Mouse (Mus musculus) CD4-positive, CD25-positive, alpha-beta regulatory T cell, adult 2 months (primary cell): ENCODE measurements at regions not wholly inside any gene's neighbourhood (a gene's known extent, or its start where the extent isn't known, plus 50 kb on each side); places are given as distances from the start of the nearest gene placed in this dataset.
A peak's percentile ranks its signal among the peaks of the same experiment; 100 is the strongest.

ENCODE experiments used
- DNase-seq: peaks from one replicate; pipeline ENCODE4 v3.0.0-alpha.2; 2012; ENCODE audit warnings: low read depth, low spot score

DNA sequence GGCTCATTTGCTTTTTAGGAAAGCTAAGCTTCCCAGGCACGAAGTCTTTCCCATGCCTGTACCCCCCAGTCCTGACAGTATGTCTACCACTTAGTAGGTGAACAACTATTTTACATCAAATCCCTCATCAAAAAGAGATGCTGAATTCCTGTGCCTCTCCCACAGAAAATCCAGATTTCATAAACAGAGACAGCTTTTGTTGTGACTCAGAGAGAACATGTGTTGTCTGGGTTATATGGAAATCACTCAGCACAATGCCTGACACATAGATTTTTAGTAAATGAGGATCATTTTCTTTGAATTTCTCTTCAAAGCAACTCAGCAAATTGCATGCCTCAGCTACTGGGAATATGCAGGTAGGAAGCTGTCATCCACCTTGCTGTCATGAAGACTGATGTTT is 193.5 kb downstream of the Usp46 start:
- DNase-seq, result no peak

DNA sequence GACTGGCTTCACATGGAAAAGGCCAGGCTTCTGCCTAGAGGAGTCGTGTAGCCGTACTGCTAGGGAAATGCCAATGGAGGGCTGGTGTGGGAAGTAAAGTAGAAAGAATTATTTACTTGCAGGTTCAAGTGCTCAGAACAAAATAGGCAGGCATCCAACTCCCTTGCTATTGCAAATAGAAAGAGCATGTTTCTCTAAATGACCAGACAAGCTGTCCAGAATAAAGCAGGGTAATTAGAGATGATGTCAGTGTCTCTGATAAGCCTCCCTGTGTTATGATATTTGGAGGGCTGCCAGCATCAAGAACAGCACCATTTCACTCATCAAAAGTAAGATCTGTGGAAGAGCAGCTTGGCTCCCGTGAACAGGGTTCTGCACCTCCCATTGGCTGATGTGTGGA is 192.4 kb downstream of the Usp46 start:
- no peak for DNase-seq

DNA sequence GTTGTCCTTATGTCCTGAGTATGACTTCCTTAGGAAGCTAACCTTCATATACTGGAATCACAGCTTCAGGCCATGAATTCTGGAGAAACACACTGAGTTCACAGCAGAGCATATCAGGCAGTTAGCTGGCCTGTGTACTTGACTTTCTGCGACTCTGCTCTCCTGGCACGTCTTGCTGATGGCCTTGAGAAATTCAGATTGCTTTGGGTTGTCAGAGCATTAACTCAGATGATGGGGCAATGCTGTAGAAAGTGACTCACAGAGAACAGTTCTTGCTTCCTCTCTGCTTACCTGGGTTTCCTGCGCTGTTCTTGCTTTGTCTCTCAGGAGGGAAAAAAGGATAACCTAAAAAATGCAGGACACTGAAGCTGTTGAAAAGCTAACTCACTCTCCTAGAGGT is 187.3 kb downstream of the Usp46 start:
- no peak for DNase-seq

DNA sequence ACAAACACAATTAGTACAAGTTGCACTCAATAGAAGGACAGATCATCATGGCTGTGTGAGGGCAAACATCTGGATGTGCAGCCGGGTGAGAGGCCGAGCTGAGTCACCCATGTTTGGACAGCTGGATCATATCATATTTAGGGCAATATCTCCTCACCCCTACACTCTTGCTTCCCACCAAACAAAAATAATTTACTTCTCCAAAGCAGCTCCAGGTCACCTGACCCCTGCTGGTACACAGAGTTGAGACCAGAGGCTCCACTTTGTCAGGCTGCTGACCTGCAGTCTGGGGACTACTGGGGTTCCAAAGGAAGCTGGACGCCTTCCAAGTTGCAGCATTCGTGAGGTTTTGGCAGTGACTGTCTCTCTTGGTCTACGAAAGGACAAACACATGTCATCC is 186.3 kb downstream of the Usp46 start:
- no peak for DNase-seq

DNA sequence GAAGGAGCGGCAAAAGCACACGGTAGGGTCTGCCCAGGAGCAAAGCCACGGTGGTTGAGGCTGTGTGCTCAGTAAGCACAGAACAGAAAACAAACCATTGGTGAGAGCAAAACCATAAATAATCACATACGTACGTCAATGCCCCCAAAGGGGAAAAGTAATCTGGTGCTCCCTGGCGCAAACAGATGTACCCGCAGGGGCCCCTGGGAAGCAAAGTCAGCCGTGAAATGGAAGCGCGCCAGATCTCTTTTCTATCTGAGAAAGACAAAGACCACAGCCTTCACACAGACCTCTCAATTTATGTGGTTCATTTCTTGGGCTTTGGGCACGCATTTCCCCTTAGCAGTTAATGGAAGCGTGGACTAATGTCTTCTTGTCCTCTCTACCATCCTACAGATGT is 183.2 kb downstream of the Usp46 start:
- no peak for DNase-seq

DNA sequence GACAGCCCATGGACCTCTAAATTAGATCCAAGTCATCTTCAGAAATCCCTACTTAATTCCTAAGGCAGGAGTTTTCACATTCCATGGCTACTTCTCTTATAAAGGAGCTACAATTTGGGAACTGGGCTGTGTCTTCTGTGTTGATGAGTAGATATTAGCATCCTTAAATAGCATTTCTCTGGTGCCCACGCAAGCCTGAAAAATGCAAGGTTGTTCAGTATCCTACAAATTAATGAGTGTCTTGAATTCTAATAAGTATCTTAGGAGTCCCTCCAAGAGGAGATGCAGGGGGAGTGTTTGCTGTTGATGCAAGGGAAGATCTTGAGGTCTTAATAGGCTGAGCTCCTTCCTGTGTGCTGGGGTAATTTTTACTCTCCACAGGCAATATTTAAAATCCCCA is 182.5 kb downstream of the Usp46 start:
- DNase-seq, result no peak

DNA sequence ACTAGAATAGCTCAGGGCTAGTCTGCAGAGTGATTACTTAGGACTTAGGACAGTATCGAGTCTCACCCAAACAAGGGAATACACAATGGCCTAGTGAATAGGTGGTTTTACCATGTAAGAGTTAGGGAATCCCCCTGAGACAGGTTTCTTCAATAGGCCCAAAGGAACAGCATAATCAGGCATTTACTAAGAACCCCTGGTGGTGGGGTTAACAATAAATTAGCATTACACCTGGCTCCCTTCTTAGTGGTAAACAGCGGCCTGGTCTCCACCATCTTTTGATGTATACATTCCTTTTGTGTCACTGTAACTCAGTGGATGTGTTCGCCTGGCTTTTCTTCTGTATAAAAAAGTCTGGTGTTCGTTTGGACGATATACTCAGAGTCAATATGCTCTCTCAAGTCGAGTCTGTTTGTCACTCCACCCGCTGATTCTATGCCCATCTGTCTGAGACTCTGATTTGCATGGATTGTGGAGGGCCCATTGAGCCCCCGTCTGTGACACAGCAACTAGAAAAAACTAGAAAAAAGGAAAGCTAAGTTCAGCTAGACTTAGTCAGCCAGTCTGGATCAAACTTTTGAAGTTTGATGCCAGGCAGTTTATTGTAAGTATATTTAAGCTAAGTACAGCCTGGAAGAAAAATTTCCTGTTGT is 180.8 kb downstream of the Usp46 start:
- no peak for DNase-seq

DNA sequence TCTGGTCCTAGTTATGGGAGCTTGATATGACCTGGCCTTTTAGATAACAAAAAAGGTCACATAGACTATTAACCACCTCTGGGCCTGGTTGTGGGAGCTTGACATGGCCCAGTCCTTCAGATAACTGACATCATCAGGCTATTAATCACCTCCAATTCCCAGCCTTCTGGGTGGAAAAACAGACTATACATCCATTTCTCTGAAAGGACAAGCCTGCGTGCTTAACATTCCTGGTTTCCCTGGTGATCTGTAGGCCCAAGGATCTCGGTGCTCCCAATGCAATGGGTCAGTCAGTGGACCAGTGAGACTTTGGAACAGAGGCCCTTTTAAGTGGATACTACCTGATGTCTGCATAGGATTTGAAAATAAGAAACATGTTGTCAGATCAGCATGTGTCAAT is 179.8 kb downstream of the Usp46 start:
- DNase-seq, result no peak

DNA sequence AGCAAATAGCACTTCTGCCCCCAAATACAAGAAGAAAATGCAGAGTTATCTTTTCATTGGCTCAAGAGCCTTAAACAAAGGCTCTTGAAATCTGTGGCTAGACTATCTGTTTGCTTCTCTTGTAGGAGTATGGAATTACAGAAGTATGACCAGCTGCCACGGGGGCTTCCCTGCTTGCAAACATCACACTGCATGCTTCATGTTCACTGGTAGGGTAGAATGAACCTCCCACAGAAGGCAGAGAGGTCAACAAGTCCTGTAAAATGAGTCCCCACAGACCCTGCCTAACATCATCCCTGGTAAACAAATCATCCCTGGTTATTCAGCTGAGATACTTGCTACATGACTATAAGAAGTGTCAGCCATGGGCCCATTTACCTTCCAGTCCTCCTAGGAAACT is 178.9 kb downstream of the Usp46 start:
- no peak for DNase-seq

DNA sequence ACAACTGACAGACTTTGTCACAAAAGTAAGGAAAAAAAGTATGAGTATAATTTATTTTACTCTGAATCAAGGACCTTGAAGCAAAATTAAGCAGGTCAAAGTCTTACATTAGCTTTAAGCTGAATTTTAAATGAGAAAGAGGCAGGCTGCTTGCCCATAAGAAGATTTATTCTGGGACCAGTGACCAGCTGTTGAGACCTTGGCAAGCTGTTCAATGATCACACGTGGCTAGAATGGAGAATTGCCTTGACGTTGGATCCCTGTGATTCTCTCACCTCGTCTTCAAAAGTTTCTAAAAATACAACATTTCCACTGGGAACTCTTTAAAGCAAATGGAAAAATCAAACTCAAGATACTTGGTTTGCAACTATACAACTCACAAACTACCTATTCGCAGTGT is 177.3 kb downstream of the Usp46 start:
- no peak for DNase-seq

DNA sequence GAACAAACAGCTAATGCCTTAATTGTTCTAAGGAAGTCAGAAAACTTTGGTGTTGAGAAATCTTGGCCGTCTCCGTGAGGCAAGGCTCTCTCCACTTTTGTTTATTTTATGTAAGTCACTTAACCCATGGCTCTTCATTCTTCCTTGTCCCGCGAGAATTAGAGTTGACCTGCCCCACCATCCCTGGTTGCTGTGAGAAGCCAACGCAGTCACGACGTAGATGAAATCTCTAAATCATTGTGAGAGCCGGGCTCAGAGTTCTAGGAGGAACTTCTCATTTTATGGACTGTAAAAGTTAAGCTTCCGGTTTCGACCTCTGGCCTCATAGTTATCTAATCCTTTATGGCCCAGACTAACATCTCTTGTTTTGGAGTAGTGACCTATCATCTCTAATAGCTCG is 176.6 kb downstream of the Usp46 start:
- no peak for DNase-seq

DNA sequence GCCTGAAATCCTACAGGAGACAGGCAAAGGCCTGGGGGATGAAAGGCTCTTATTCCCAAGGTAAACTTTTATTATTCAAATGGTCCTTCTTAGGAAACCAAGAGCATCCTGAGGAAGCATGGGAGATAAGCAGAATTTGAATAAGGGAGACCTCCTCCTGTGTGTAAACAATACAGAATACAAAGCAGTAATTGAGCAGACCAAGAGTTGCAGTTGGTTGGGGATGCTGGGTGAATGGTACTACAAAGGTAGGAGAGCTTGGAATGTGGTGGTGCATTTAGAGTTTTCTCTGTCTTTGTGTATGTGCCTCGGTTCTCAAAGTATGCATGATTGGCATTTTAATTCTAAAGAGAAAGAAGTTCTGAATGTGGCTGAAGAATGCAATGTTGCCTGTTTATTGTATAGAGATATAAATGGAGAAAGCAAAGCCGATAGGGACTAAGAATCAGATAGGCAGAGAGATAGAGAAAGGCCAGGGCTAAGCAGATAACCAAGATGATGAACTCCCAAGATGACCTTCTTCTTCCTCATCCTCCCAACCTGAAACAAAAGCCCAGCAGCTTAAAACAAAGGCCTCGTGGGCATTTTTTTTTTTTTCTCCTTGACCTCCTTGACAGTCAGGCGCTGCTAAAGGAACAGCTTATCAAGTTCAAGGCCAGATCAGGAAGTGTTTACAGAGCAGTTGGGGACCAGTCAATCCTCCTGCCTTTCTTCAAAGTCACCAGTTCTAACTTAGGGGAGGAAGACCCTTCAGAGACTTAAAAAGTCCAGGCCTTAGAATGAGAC is 175.6 kb downstream of the Usp46 start:
- DNase-seq, result no peak

DNA sequence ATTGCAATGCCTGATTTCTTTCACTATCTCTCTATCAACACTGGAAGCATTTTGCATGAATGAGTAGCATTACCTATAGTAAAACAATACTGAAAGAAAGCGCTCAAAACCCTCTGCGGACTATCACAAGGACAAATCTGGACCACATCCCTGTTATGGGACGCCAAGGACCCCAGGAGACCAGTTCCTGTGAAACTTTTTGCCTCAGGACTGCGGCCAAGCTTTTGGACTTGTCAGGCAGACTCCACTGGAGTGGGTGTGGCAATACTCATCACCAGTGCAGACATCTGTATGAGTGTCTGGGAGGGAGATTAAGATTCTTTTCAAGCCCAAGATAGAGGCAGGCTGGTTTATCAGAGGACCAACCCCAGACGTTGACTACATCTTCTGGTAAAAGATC is 173.0 kb downstream of the Usp46 start:
- DNase-seq, result no peak

DNA sequence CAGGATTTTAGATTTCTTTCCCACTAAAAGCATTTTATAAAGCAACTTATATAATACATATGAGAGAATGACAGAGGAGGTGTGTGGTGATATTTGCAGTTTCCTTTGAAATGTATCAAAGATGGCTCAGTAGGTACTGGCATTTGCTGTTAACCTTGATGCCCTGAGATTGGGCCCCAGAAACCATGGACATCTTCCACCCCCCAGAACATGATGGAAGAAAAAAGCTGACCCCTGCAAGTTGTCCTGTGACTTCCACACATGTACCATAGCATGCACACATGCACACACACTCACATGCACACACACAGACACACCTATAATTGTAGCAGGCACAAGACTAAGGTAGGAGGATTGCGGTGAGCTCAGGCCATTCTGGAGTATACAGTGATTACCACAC is 171.4 kb downstream of the Usp46 start:
- DNase-seq, result no peak

DNA sequence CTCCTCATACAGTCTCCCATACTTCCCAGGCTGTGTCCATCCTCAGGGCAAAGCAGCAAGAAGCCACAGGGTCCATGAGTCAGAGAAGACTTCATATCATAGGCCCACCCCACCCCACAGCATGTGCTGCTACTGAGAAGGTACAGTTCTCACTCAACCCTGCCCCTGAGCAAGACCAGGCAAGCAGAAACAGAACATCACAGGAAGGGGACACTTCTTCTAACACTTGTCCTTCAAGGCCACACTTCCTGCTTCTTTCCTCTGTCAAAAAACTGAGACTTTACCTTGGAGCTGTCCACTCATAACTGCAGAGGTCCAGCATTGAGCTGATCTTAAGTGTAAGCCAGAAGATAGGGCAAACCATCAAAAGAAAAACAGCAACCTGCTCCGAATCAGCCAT is 166.6 kb downstream of the Usp46 start:
- no peak for DNase-seq

DNA sequence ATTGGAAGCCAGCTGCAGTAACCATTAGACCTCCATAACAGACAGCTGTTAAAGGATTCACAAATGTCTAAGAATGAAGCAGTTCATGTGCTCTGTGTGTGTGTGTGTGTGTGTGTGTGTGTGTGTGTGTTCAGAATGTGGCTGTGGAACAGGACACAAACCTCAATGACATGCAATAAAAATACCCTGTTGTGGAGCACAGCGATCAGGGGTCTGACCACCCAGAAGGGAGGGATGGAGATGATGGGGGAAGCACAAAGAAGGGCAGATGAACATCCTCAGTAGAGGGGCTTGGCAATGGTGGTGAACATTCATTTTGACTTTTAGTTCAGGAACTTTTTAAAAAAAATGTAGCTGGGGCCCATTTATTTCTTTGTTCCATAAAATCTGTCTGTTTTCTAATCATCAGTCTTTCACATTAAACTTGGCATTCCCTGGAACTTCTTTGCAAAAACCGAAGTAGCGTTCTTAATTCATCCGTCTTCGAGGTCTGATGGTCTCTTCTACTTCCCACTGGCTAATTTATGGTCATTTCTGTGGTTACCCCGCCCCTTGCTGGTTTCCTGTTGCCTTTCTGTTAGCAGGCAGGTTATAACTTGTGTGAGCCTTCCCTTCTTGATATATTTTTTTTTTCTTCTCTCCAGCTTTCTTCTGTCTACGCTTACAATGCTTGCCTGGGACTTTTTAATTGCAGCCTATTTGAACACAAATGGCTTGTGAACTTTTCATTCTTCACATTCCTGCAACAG is 165.6 kb downstream of the Usp46 start:
- DNase-seq, result no peak

DNA sequence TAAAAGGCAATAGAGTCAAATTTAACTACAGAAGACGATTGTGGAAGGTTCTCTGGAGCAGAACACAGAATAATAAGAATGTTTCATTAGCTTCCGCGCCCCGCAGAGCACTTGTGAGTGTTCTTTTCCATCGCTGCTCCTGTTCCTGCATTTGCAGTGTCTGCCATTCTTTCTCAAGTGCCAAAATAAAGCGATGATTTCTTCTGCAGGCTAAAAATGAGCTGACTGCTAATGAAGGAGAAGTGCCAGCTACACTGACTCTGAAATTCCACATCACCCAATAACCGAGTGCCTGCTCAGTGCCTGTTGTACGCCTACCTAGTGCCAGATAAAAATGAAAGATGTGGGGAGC is 165.0 kb downstream of the Usp46 start:
- DNase-seq, result no peak

DNA sequence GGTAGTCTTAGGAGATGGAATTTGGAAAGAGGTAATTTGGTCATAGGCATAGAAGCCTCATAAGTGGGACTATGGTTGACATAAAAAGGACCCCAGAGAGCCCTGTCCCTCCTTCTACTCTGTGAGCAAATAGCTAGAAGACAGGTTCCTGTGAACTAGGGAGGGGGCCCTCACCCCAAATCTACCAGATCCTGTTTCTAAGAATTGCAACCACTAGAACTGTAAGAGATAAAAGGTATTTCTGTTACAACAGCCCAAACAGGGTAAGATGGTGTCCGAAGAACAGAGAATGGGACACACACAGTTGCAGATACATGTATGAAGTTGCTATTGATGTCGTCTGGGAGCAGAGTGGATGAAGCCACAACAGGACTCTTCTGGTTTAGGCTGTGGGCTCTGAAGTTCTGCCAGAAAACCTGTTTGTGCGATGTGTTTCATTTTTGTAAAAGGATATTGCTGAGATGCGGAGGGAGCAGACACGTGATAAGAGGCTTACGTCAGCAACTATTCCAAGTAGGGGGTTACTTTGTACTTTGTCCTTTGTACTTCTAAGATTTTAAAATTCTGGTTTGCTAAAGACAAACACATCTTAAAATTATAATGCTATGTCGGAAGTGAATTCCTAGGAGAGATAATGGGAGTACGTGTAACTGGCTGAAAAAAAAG is 164.0 kb downstream of the Usp46 start:
- peak; percentile 37 for DNase-seq

DNA sequence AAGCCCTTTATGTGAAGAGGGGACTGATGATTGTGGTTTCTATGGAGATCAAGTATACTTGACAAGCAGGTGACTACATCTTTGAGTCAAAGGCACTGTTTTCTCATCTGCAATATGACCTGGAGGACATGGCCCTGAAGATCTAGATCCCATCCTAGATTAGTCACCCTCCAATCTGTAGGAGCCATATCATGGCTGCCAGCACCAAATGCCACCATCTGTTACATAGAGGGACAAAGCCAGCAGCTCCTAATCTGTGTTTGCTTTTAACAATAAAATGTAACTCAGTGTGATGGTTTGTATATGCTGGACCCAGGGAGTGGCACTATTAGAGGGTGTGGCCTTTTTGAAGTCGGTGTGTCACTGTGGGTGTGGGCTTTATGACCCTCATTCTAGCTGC is 156.1 kb downstream of the Usp46 start:
- DNase-seq, result no peak

DNA sequence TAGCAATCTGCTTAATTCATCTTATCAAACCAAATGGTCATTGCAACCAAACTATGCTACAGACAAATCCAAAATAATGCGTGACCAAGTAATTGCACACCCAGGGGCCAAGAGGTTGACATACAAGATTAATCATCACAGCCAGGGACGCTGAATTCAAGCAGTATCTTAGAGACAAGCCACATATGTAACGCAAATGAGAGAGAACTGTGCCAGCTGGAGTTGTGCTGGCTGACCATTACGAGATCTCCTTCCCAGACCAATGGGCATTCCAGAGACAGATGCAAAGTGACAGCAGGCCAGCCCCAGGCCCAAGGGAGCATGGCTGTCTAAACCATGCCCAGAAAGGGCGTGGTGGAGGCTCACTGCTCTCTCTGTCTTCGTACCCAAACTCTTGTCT is 155.1 kb downstream of the Usp46 start:
- DNase-seq, result no peak

DNA sequence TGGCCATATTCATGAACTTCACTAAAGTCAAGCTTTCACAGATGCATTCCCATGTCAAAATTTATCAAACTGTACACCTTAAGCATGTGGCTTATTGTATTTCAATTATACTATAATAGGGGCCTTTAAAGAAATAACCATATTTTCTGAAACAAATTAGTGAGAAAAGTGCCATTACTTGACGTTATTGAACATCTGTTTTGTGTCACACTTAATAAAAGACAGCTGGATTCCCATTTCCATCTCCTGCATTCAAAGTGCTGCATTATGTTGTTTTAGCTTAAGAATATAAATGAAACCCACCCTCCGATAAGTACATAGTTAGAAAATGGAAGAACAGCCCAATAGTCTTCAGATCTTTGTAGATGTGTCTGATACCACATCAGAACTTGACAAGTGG is 150.2 kb downstream of the Usp46 start:
- no peak for DNase-seq

DNA sequence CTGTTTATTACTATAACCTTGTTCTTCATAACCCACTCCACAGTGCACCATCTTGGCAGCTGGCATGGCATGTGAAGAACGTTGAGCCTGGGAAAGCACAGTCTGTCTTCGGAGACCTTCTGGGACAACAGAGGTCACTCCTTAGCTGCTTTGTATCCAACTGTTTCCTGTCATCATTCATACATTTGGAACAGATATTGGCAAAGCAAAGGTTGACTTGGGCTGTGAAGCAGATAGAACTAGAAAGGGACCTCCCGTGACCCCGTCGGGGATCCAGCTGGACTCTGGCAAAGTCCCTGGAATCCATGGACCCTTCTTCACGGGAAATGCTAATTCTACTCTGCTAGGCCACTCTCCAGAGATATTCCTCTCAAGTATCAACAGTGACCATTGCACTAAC is 148.3 kb downstream of the Usp46 start:
- no peak for DNase-seq
